8 mouse cellular contexts compared by ENCODE assay signal in genomic region chr1:38664777-38665176, GRCm38 (mm10). TPM values are rescaled to one million over a fixed set of nuclear protein-coding genes. Genes with fewer than 3 reads are reported as not detected.
DNase-seq lines count a peak whose midpoint lies in the region; ATAC-seq and TF ChIP-seq lines count a peak whose summit lies in the region.

TSS of gene Aff3 (minus strand) at chr1:38664955.

- no peak within 1 kb of the TSS for H3K27ac ChIP-seq in heart, embryonic 16.5 days (ENCODE audit: low read length)
- no peak within 1 kb of the TSS for H3K27ac ChIP-seq in hindbrain, postnatal 0 days

- H3K9me3 ChIP-seq in heart, embryonic 16.5 days (replicated peaks; ENCODE audit: control insufficient read depth, low read length): no peaks in the 10 kb centered on the region
- H3K9me3 ChIP-seq in hindbrain, postnatal 0 days (ENCODE audit: low read length): no peaks in the 10 kb centered on the region

- H3K4me3 ChIP-seq in heart, embryonic 16.5 days (ENCODE audit: low read length): peak within 1 kb of the TSS; percentile 22
- no peak within 1 kb of the TSS for H3K4me3 ChIP-seq in hindbrain, postnatal 0 days (ENCODE audit: low read length)

- H3K4me2 ChIP-seq in heart, embryonic 16.5 days (ENCODE audit: low read depth, low read length): no peak within 1 kb of the TSS
- H3K4me2 ChIP-seq in hindbrain, postnatal 0 days (ENCODE audit: low read depth, low read length): no peak within 1 kb of the TSS

- H3K27me3 ChIP-seq in heart, embryonic 16.5 days (ENCODE audit: control insufficient read depth, insufficient read depth, low read length): no peaks in the 10 kb centered on the region
- H3K27me3 ChIP-seq in hindbrain, postnatal 0 days (ENCODE audit: insufficient read depth, low read length): no peaks in the 10 kb centered on the region

- no peaks in the 10 kb centered on the region for H3K36me3 ChIP-seq in heart, embryonic 16.5 days (ENCODE audit: control insufficient read depth, insufficient read depth)
- no peaks in the 10 kb centered on the region for H3K36me3 ChIP-seq in hindbrain, postnatal 0 days (ENCODE audit: insufficient read depth, low read length)

- H3K4me1 ChIP-seq in heart, embryonic 16.5 days (ENCODE audit: control insufficient read depth, insufficient read depth, low read length): no peaks in the 10 kb centered on the region
- no peaks in the 10 kb centered on the region for H3K4me1 ChIP-seq in hindbrain, postnatal 0 days (ENCODE audit: insufficient read depth, low read length)

- DNase-seq in heart, postnatal 4 days: no peak
- peak; percentile 57 for DNase-seq in MEL-GATA-1-ER (ENCODE audit: extremely low read depth, low read depth)
- DNase-seq in hindbrain, postnatal 0 days (ENCODE audit: low spot score): no peak
- peak; percentile 30 for DNase-seq in lung, postnatal 14 days
- peak; percentile 61 to 76 for DNase-seq in spleen, postnatal 4 days (ENCODE audit: low spot score in 2 of 2)
- DNase-seq in embryo, embryonic 9.5 days (ENCODE audit: extremely low spot score): no peak
- no peak for DNase-seq in frontal cortex, postnatal 14 days (ENCODE audit: low spot score in 2 of 2)

- 74% methylated on average over 13 of the region's 13 CpGs for WGBS in heart, embryonic 16.5 days
- 93% methylated on average over 13 of the region's 13 CpGs for WGBS in hindbrain, postnatal 0 days

- TF ChIP-seq CTCF in hindbrain, postnatal 0 days (IDR thresholded peaks at IDR 0.05; ENCODE audit: low read depth): no peak

- no peak within 1 kb of the TSS for H3K9ac ChIP-seq in heart, embryonic 16.5 days (ENCODE audit: low read length)
- H3K9ac ChIP-seq in hindbrain, postnatal 0 days (replicated peaks; ENCODE audit: low read length): no peak within 1 kb of the TSS

- no peak for ATAC-seq in heart, embryonic 16.5 days (replicated peaks; ENCODE audit: extremely low read depth, insufficient read depth, low FRiP score)
- no peak for ATAC-seq in hindbrain, postnatal 0 days

RNA-seq across cellular contexts. Expression of gene Aff3, which starts in this region (rescaled TPM):
- polyA plus RNA-seq in heart, embryonic 16.5 days (2015; fragmentation: Nextera tagmentation; extraction: Ambion mirVana): 1.7 and 2.2 TPM in 2 replicates
- total RNA-seq in heart, postnatal 4 days (2021): 1 to 10 TPM; 7.9 to 8.0 TPM
- 55.6 and 89.0 TPM in 2 replicates for total RNA-seq in hindbrain, postnatal 0 days (2014; rRNA removed)
- polyA plus RNA-seq in hindbrain, postnatal 0 days (2015; fragmentation: Nextera tagmentation; extraction: Ambion mirVana): 22.0 and 23.1 TPM in 2 replicates

Comparison
In these comparisons a context has a peak if more than half of its experiments do, and no peak if none do; other contexts are left out.
1. DNase-seq: peak in MEL-GATA-1-ER (single experiment), lung, postnatal 14 days (single experiment) and spleen, postnatal 4 days (2 of 2); none in heart, postnatal 4 days (single experiment), hindbrain, postnatal 0 days (single experiment), embryo, embryonic 9.5 days (single experiment) and frontal cortex, postnatal 14 days (0 of 2).